ENCODE assay signal across 13 mouse cellular contexts in the genomic region with DNA sequence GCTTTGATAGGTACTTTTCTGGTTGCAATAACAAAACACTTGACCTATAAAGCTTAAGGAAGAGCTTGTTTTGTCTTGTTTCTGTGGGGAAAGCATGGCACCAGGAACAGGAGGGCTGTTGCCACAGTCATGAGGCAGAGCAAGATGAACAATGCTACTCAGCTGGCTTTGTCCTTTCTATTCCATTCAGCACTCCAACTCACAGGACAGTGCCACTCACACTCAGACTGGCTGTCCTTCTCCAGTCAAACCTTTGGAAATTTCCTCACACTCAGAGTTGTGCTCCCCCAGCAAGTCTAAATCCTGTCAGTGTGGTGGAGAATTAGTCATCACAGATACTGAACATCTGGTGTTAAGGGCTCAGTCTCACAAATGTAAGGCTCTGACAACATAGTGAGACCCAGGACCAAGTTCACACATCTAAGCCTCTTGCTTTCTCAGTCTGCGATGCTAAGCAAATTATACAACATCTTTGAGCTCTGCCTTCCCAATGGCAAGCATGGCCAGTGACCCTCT.
"Had no signal": no experiment of that assay in that cellular context is flagged by ENCODE, and none has a peak within 500 bp of the region (broad histone marks: within the 10 kb centered on the region; RNA-seq: fewer than 3 reads in every experiment).

No protein-coding gene starts in this region.

- H3K27me3 ChIP-seq: neural tube, embryonic 15.5 days; stomach, embryonic 15.5 days had no signal

- DNase-seq: kidney, adult 9 months; kidney, postnatal 14 days; lung, adult 18-20 months; midbrain, embryonic 14.5 days; right cerebral cortex, postnatal 4 days; spleen, adult 18-20 months; thymus, postnatal 4 days had no signal

- H3K9ac ChIP-seq: liver, embryonic 14.5 days; neural tube, embryonic 15.5 days; stomach, embryonic 15.5 days had no signal

- H3K4me1 ChIP-seq: midbrain, embryonic 10.5 days; neural tube, embryonic 15.5 days; stomach, embryonic 15.5 days had no signal

- H3K9me3 ChIP-seq: midbrain, embryonic 10.5 days; neural tube, embryonic 15.5 days; stomach, embryonic 15.5 days had no signal

- H3K4me2 ChIP-seq: neural tube, embryonic 15.5 days; stomach, embryonic 15.5 days had no signal

- H3K27ac ChIP-seq: left cerebral cortex, adult 2 months; liver, embryonic 14.5 days; midbrain, embryonic 10.5 days; neural tube, embryonic 15.5 days; stomach, embryonic 15.5 days had no signal

- H3K36me3 ChIP-seq: midbrain, embryonic 10.5 days; neural tube, embryonic 15.5 days; stomach, embryonic 15.5 days had no signal

- H3K4me3 ChIP-seq: left cerebral cortex, adult 2 months; midbrain, embryonic 10.5 days; myocyte; neural tube, embryonic 15.5 days; stomach, embryonic 15.5 days had no signal
